Mouse (Mus musculus): ENCODE measurements around the gene Tmem44. TPM values are rescaled to one million over a fixed set of nuclear protein-coding genes. Genes with fewer than 3 reads are reported as not detected.

Gene Tmem44
- polyA plus RNA-seq, 1 experiment = 0.01 TPM

DNA sequence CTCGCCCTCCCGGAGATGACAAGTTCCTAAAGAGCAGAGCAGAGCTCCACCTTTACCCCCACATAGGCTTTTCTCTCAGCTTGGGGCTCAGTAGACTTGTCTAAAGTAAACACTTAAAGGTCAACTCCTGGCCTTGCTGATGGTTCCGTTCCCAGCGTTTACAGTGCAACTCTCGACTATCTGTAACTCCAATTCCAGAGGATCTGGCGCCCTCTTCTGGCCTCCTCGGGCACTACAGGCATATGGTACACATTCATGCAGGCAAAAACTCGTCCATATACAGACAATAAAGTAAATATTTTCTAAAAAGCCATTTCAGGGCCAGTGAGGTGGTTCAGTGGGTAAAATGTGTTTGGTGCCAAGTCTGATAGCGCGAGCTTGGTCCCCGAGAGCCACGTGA is 35.2 kb downstream of the Tmem44 start:
- TF ChIP-seq GATA1 (IDR thresholded peaks at IDR 0.05; ENCODE audit: low read length) (no peak), TAL1 (IDR thresholded peaks at IDR 0.05; ENCODE audit: low read length) (no peak)
- no peaks in the 10 kb centered on the region for H3K36me3 ChIP-seq (ENCODE audit: control insufficient read depth)
- peaks cover 28% of the 10 kb centered on the region for H3K4me1 ChIP-seq (ENCODE audit: control insufficient read depth)
- H3K27me3 ChIP-seq (ENCODE audit: control insufficient read depth) = peaks cover 2% of the 10 kb centered on the region; the same call in 1 of the 2 replicates
- peaks cover 6% of the 10 kb centered on the region for H3K9me3 ChIP-seq (ENCODE audit: control insufficient read depth, low read length)
- H3K4me3 ChIP-seq (replicated peaks) = no peak overlapping the region

DNA sequence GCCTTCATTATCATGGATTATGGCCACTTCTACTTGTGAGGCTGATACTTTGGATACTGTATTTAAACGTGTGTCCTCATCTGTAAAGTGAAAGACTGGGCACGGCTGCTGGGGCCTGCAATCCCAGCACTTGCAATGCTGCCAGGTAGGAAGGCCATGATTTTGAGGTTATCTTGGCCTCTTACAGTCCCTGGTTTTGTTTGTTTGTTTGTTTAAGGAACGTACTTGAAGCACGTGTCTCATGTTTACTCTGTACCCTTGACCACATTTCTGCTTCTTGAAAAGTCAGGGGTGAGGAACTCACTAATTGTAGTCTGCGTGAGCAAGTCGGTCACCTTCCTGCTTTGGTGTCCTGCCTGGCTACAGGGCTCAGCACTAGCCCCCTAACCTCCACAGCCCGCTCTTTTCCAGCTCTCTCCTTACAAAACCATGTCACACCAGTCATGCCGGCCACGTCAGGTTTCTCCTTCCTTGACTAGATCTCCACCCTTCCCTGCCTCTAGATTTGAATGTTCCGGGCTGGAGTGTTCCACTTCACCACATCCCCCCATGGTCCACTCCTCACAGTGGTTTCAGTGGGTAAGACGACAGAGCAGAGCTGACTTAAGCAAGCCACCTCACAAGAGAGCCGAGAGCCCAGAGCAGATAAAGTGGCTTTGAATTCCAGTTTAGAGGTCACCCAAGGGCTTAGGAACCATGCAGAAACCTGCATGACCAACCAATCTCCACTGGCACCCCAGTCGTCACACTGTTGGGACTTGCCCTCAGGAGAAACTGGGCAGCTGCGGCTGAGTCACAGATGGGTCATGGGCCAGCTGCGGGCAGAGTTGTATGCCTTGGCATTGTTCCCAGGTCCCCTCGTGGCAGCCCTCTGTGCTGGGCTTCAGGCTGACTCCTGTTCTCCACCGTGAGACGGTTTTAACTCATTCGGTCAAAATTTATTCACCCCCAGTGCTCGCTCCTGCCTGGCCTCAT is 37.3 kb downstream of the Tmem44 start:
- H3K27me3 ChIP-seq (ENCODE audit: control insufficient read depth) = peaks cover 2% of the 10 kb centered on the region; the same call in 1 of the 2 replicates
- H3K9me3 ChIP-seq (ENCODE audit: control insufficient read depth, low read length) = peaks cover 6% of the 10 kb centered on the region
- peaks cover 42% of the 10 kb centered on the region for H3K4me1 ChIP-seq (ENCODE audit: control insufficient read depth)
- no peaks in the 10 kb centered on the region for H3K36me3 ChIP-seq (ENCODE audit: control insufficient read depth)
- TF ChIP-seq TAL1 (IDR thresholded peaks at IDR 0.05; ENCODE audit: low read length) (no peak), GATA1 (IDR thresholded peaks at IDR 0.05; ENCODE audit: low read length) (no peak)
- H3K4me3 ChIP-seq (replicated peaks) = no peak overlapping the region

DNA sequence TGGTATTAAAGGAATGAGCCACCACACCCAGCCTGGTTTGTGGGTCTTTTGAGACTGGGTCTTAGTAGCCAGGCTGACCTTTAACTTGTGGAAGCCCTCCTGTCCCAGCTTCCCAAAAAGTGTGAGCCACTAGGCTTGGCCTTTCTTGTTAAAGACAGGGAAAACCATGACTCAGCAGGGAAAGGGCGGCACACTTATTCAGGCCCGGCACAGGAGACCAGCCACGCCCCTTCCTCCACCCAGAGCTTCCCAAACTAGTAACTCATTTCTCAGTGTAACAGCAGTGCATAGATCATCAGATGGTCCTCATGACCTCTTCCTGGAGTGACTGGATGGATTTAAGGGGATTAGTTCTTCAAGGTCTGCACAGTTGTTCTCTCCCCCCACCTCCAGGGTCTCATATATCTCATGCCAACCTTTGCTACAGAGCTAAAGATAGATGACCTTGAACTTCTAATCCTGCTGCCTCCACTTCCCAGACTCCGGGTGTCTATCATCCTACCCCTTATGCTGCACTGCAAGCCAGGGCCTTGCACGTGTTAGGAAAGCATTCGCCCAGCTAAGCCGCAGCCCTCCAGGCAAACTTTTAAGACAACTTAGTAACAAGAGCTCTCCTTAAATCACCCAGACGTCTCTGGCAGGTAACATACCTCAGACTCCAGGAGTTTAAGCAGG is 38.1 kb downstream of the Tmem44 start:
- H3K9me3 ChIP-seq (ENCODE audit: control insufficient read depth, low read length) = peaks cover 6% of the 10 kb centered on the region
- TF ChIP-seq GATA1 (IDR thresholded peaks at IDR 0.05; ENCODE audit: low read length) = no peak
- no peak for TF ChIP-seq TAL1 (IDR thresholded peaks at IDR 0.05; ENCODE audit: low read length)
- peaks cover 42% of the 10 kb centered on the region for H3K4me1 ChIP-seq (ENCODE audit: control insufficient read depth)
- no peaks in the 10 kb centered on the region for H3K36me3 ChIP-seq (ENCODE audit: control insufficient read depth)
- H3K4me3 ChIP-seq (replicated peaks) = peak overlapping the region; percentile 8
- no peaks in the 10 kb centered on the region for H3K27me3 ChIP-seq (ENCODE audit: control insufficient read depth)

DNA sequence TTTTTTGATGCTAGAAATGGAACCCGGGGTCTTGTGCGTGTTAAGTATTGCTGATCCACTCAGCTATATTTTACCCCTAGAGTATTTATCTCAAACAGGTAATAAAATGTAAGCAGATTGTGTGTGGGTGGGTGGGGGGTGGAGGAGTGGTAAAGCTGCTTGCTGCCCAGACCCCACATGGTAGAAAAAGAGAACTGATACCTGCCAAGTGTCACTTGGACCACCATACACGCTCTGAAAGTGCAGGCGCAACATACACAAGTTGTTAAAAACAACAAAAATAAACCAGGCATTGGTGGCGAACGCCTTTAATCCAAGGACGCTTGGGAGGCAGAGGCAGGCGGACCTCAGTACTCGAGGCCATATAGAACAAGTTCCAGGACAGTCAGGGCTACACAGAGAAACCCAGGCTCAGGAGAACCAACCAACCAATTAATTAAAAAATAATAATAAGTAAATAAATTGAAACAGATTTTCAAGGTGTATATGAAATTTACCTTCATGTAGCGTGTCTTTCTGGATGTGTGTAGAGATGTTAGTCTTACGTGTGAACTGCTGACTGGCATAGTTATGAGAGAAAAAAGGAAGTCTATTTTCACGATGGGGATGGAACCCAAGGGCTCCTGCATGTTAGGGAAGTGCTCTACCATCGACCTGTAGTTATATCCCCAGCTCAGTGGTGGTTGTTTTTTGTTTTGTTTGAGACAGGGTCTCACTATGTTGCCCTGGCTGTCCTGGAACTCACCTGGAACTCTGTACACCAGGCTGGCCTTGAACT is 38.9 kb downstream of the Tmem44 start:
- TF ChIP-seq TAL1 (IDR thresholded peaks at IDR 0.05; ENCODE audit: low read length) = no peak
- TF ChIP-seq GATA1 (IDR thresholded peaks at IDR 0.05; ENCODE audit: low read length) = no peak
- Histone ChIP-seq H3K4me1 (ENCODE audit: control insufficient read depth) (peaks cover 42% of the 10 kb centered on the region), H3K27me3 (ENCODE audit: control insufficient read depth) (no peaks in the 10 kb centered on the region), H3K4me3 (replicated peaks) (peak overlapping the region; percentile 85), H3K36me3 (ENCODE audit: control insufficient read depth) (no peaks in the 10 kb centered on the region), H3K9me3 (ENCODE audit: control insufficient read depth, low read length) (peaks cover 6% of the 10 kb centered on the region)

DNA sequence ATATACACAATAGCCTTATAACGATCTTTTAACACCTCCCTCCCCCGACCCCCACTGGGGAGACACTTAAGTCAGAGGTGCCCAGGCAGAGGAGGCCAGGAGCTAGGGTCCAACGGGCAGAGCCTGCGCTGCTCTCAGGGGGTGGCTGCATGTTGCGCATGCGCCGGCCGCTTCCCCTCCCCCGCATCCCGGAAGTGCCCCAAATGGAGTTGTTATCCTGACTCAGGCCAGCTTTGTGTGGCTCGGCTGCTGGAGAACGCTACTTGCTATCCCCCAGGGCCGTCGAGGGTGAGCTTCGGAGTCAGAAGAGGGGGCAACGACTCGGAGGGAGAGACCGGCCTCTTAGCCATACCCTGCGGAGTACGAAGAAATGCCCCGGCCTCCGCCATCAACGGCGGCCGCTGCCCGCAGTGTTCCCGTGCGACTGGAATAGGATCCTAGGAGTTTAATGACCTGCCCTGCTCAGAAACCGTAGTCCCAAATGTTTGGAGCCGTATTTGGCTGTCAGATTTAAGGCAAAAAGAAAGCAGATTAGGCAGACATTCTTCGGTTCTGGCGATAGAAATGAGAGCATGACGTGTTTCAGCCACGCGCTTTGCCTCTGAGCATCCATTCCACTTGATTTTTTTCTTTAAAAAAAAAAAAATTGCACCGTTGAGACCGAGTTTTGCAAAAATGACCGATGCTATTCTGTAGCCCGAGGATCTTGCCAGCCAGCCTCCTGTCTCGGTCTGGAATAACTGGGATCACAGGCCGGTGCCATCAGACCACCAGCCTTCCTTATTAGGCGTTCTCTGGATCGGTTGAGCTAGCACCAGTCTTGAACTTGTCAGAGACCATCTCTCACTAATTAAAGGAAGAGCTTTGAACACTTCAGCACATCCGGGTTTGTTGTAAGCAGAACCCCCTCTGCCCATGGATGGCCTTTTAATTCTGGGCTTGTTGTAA is 39.9 kb downstream of the Tmem44 start:
- Histone ChIP-seq H3K9me3 (ENCODE audit: control insufficient read depth, low read length) (peaks cover 6% of the 10 kb centered on the region), H3K4me3 (replicated peaks) (peak overlapping the region; percentile 85), H3K4me1 (ENCODE audit: control insufficient read depth) (peaks cover 42% of the 10 kb centered on the region), H3K36me3 (ENCODE audit: control insufficient read depth) (no peaks in the 10 kb centered on the region), H3K27me3 (ENCODE audit: control insufficient read depth) (no peaks in the 10 kb centered on the region)
- TF ChIP-seq TAL1 (IDR thresholded peaks at IDR 0.05; ENCODE audit: low read length) (no peak), GATA1 (IDR thresholded peaks at IDR 0.05; ENCODE audit: low read length) (no peak)

DNA sequence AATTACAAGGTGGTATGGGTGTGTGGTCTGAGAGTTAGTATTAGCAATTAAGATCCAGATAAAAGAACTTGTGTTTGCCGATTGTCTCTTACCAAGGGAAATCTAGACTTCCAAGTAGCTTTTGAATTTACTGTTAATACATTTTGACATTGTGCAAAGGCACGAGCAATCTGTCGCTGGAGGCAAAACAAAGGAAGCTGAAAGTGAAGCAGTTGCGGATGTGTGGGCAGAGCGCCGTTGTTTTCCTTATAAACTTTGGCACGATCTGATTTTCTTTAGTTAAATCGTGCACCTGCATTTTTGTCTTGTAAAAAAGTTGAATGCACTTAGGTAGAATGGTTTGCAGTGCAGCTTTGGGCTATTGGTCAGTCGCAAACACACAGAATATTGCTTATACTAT is 40.6 kb downstream of the Tmem44 start:
- no peaks in the 10 kb centered on the region for H3K27me3 ChIP-seq (ENCODE audit: control insufficient read depth)
- H3K9me3 ChIP-seq (ENCODE audit: control insufficient read depth, low read length) = peaks cover 2% of the 10 kb centered on the region
- TF ChIP-seq TAL1 (IDR thresholded peaks at IDR 0.05; ENCODE audit: low read length) (no peak), GATA1 (IDR thresholded peaks at IDR 0.05; ENCODE audit: low read length) (no peak)
- H3K36me3 ChIP-seq (ENCODE audit: control insufficient read depth) = no peaks in the 10 kb centered on the region
- peak overlapping the region; percentile 85 for H3K4me3 ChIP-seq (replicated peaks)
- H3K4me1 ChIP-seq (ENCODE audit: control insufficient read depth) = peaks cover 47% of the 10 kb centered on the region

DNA sequence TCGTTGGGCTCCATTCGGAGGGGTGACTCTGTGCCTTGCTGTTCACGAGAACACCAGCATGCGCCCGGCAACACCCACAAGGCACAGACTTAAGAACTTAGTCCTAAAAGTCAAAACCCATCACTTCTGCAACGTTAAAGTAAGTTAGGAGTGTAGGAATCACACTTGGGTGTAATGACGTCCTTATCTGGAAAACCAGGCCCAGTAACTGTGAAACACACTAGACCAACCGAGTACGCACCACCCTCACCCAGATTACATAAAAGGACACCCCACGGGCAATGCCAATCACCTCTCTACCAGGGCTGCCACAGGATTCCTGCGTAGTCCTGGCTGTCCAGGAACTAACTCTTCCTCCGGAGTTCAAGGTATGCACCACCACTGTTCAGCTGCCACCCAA is 41.3 kb downstream of the Tmem44 start:
- no peak overlapping the region for H3K4me3 ChIP-seq (replicated peaks)
- no peaks in the 10 kb centered on the region for H3K9me3 ChIP-seq (ENCODE audit: control insufficient read depth, low read length)
- no peaks in the 10 kb centered on the region for H3K36me3 ChIP-seq (ENCODE audit: control insufficient read depth)
- H3K4me1 ChIP-seq (ENCODE audit: control insufficient read depth) = peaks cover 48% of the 10 kb centered on the region
- no peak for TF ChIP-seq GATA1 (IDR thresholded peaks at IDR 0.05; ENCODE audit: low read length)
- no peak for TF ChIP-seq TAL1 (IDR thresholded peaks at IDR 0.05; ENCODE audit: low read length)
- H3K27me3 ChIP-seq (ENCODE audit: control insufficient read depth) = no peaks in the 10 kb centered on the region

DNA sequence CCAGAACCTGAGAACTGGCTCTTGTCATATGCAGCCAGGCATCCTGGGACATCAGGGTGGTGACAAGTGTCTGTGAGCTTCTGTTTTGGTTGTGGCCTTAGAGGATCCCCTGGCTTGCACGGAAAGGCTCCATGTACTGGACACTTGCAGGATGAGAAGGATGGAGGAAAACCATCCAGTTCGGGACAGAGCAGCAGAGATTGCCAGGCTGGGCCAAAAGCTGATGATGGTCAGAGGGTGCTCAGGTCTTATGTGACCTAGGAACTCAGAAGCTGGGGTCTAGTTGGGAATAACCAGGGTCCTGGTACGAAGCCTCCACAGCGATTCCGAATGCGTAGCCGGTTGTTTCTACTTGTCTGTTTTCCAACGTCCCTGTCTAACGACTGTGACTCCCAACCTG is 41.9 kb downstream of the Tmem44 start:
- Histone ChIP-seq H3K27me3 (ENCODE audit: control insufficient read depth) (no peaks in the 10 kb centered on the region), H3K36me3 (ENCODE audit: control insufficient read depth) (no peaks in the 10 kb centered on the region), H3K9me3 (ENCODE audit: control insufficient read depth, low read length) (no peaks in the 10 kb centered on the region), H3K4me3 (replicated peaks) (no peak overlapping the region), H3K4me1 (ENCODE audit: control insufficient read depth) (peaks cover 52% of the 10 kb centered on the region)
- TF ChIP-seq TAL1 (IDR thresholded peaks at IDR 0.05; ENCODE audit: low read length) (no peak), GATA1 (IDR thresholded peaks at IDR 0.05; ENCODE audit: low read length) (no peak)
